Mouse (Mus musculus): ENCODE measurements around the gene Tdrkh. TPM values are rescaled to one million over a fixed set of nuclear protein-coding genes. Genes with fewer than 3 reads are reported as not detected.

The Tdrkh gene
- 10 to 100 TPM in 3 of 26 experiments, 1 to 10 TPM in 21, under 1 TPM in 2; 0.33 to 13.2 (median 3.7) TPM for total RNA-seq (2018; cell fraction: chromatin; rRNA removed)
- total RNA-seq (2018; cell fraction: cytosol; rRNA removed) = 10 to 100 TPM in 1 of 26 experiments, 1 to 10 TPM in 25; 4.4 to 10.3 (median 7.1) TPM
- total RNA-seq (2018; cell fraction: nucleus; rRNA removed) = 1 to 10 TPM in 25 of 26 experiments, under 1 TPM in 1; 0.92 to 10.0 (median 3.3) TPM
- 4.4 to 16.0 TPM (median 13.0 TPM) in 3 replicates for polyA plus RNA-seq (2018)

GRCm38 (mm10) chr3:94413031-94413679 lies at the start of gene Tdrkh:
Tdrkh (plus strand) TSS chr3:94413273.
- 7% methylated on average over 52 of the region's 52 CpGs for WGBS (ENCODE audit: missing documents)
- Histone ChIP-seq H3K27ac (no peak within 1 kb of the TSS), H3K79me2 (ENCODE audit: inconsistent target) (no peaks in the 10 kb centered on the region), H3K36me3 (ENCODE audit: inconsistent target) (no peaks in the 10 kb centered on the region), H3K4me3 (ENCODE audit: inconsistent target) (peak within 1 kb of the TSS; percentile 50)

GRCm38 (mm10) chr3:94363291-94364153 lies 49.6 kb upstream of the Tdrkh start:
- Histone ChIP-seq H3K79me2 (ENCODE audit: inconsistent target) (no peaks in the 10 kb centered on the region), H3K36me3 (ENCODE audit: inconsistent target) (no peaks in the 10 kb centered on the region), H3K4me3 (ENCODE audit: inconsistent target) (no peak overlapping the region), H3K27ac (no peak overlapping the region)
- WGBS (ENCODE audit: missing documents) = 10% methylated on average over 94 of the region's 97 CpGs

- WGBS (ENCODE audit: missing documents) = 12% methylated on average over 19 of the region's 23 CpGs
- H3K4me3 ChIP-seq (ENCODE audit: inconsistent target) = no peak overlapping the region
- H3K27ac ChIP-seq = no peak overlapping the region
- no peaks in the 10 kb centered on the region for H3K36me3 ChIP-seq (ENCODE audit: inconsistent target)
- H3K79me2 ChIP-seq (ENCODE audit: inconsistent target) = no peaks in the 10 kb centered on the region
These were observed 48.9 kb upstream of the Tdrkh start for GRCm38 (mm10) chr3:94364154-94364526.

GRCm38 (mm10) chr3:94366761-94367160 lies 46.3 kb upstream of the Tdrkh start:
- no peak overlapping the region for H3K4me3 ChIP-seq (ENCODE audit: inconsistent target)
- WGBS (ENCODE audit: missing documents) = 29% methylated on average over 3 of the region's 3 CpGs

GRCm38 (mm10) chr3:94367511-94367910 lies 45.6 kb upstream of the Tdrkh start:
- H3K4me3 ChIP-seq (ENCODE audit: inconsistent target) = no peak overlapping the region
- WGBS (ENCODE audit: missing documents) = 94% methylated on average over 6 of the region's 6 CpGs
- no peaks in the 10 kb centered on the region for H3K79me2 ChIP-seq (ENCODE audit: inconsistent target)
- H3K36me3 ChIP-seq (ENCODE audit: inconsistent target) = no peaks in the 10 kb centered on the region
- no peak overlapping the region for H3K27ac ChIP-seq

More at GRCm38 (mm10) chr3:94366761-94367160, 46.3 kb upstream of the Tdrkh start:
- no peaks in the 10 kb centered on the region for H3K36me3 ChIP-seq (ENCODE audit: inconsistent target)
- H3K27ac ChIP-seq = no peak overlapping the region
- no peaks in the 10 kb centered on the region for H3K79me2 ChIP-seq (ENCODE audit: inconsistent target)

- H3K79me2 ChIP-seq (ENCODE audit: inconsistent target) = no peaks in the 10 kb centered on the region
- 52% methylated on average over 6 of the region's 6 CpGs for WGBS (ENCODE audit: missing documents)
- H3K4me3 ChIP-seq (ENCODE audit: inconsistent target) = no peak overlapping the region
- H3K36me3 ChIP-seq (ENCODE audit: inconsistent target) = no peaks in the 10 kb centered on the region
- H3K27ac ChIP-seq = no peak overlapping the region
These were observed 44.4 kb upstream of the Tdrkh start for GRCm38 (mm10) chr3:94368631-94369030.

- Histone ChIP-seq H3K4me3 (ENCODE audit: inconsistent target) (no peak overlapping the region), H3K36me3 (ENCODE audit: inconsistent target) (no peaks in the 10 kb centered on the region), H3K27ac (no peak overlapping the region), H3K79me2 (ENCODE audit: inconsistent target) (no peaks in the 10 kb centered on the region)
- WGBS (ENCODE audit: missing documents) = 94% methylated on average over 2 of the region's 2 CpGs
These were observed 43.4 kb upstream of the Tdrkh start for GRCm38 (mm10) chr3:94369709-94370108.

GRCm38 (mm10) chr3:94371637-94372036 lies 41.4 kb upstream of the Tdrkh start:
- Histone ChIP-seq H3K27ac (no peak overlapping the region), H3K36me3 (ENCODE audit: inconsistent target) (no peaks in the 10 kb centered on the region), H3K4me3 (ENCODE audit: inconsistent target) (no peak overlapping the region), H3K79me2 (ENCODE audit: inconsistent target) (no peaks in the 10 kb centered on the region)
- WGBS (ENCODE audit: missing documents) = 80% methylated on average over 11 of the region's 11 CpGs

- no peaks in the 10 kb centered on the region for H3K79me2 ChIP-seq (ENCODE audit: inconsistent target)
- WGBS (ENCODE audit: missing documents) = 29% methylated on average over 3 of the region's 3 CpGs
- H3K27ac ChIP-seq = no peak overlapping the region
These were observed 41.0 kb upstream of the Tdrkh start for GRCm38 (mm10) chr3:94372038-94372437.

GRCm38 (mm10) chr3:94372641-94373040 lies 40.4 kb upstream of the Tdrkh start, which contains the start of gene Rorc:
Rorc (plus strand) TSS chr3:94372794.
- WGBS (ENCODE audit: missing documents) = 45% methylated on average over 4 of the region's 5 CpGs
- Histone ChIP-seq H3K4me3 (ENCODE audit: inconsistent target) (no peak within 1 kb of the TSS), H3K27ac (no peak within 1 kb of the TSS)

More at GRCm38 (mm10) chr3:94372038-94372437, 41.0 kb upstream of the Tdrkh start:
- Histone ChIP-seq H3K36me3 (ENCODE audit: inconsistent target) (no peaks in the 10 kb centered on the region), H3K4me3 (ENCODE audit: inconsistent target) (no peak overlapping the region)

GRCm38 (mm10) chr3:94373090-94373489 lies 40.0 kb upstream of the Tdrkh start:
- Histone ChIP-seq H3K27ac (no peak overlapping the region), H3K4me3 (ENCODE audit: inconsistent target) (no peak overlapping the region), H3K36me3 (ENCODE audit: inconsistent target) (no peaks in the 10 kb centered on the region), H3K79me2 (ENCODE audit: inconsistent target) (no peaks in the 10 kb centered on the region)
- WGBS (ENCODE audit: missing documents) = 19% methylated on average over 10 of the region's 10 CpGs

More at GRCm38 (mm10) chr3:94372641-94373040, 40.4 kb upstream of the Tdrkh start, which contains the start of gene Rorc:
- Histone ChIP-seq H3K36me3 (ENCODE audit: inconsistent target) (no peaks in the 10 kb centered on the region), H3K79me2 (ENCODE audit: inconsistent target) (no peaks in the 10 kb centered on the region)

GRCm38 (mm10) chr3:94373597-94374011 lies 39.5 kb upstream of the Tdrkh start:
- H3K4me3 ChIP-seq (ENCODE audit: inconsistent target) = no peak overlapping the region
- H3K27ac ChIP-seq = no peak overlapping the region
- 3% methylated on average over 3 of the region's 5 CpGs for WGBS (ENCODE audit: missing documents)
- H3K79me2 ChIP-seq (ENCODE audit: inconsistent target) = no peaks in the 10 kb centered on the region
- no peaks in the 10 kb centered on the region for H3K36me3 ChIP-seq (ENCODE audit: inconsistent target)

- Histone ChIP-seq H3K79me2 (ENCODE audit: inconsistent target) (no peaks in the 10 kb centered on the region), H3K27ac (no peak overlapping the region)
These were observed 38.4 kb upstream of the Tdrkh start for GRCm38 (mm10) chr3:94374636-94375035.

GRCm38 (mm10) chr3:94375146-94375545 lies 37.9 kb upstream of the Tdrkh start:
- H3K79me2 ChIP-seq (ENCODE audit: inconsistent target) = no peaks in the 10 kb centered on the region
- 35% methylated on average over 2 of the region's 2 CpGs for WGBS (ENCODE audit: missing documents)
- H3K27ac ChIP-seq = no peak overlapping the region
- H3K4me3 ChIP-seq (ENCODE audit: inconsistent target) = no peak overlapping the region
- H3K36me3 ChIP-seq (ENCODE audit: inconsistent target) = no peaks in the 10 kb centered on the region

More at GRCm38 (mm10) chr3:94374636-94375035, 38.4 kb upstream of the Tdrkh start:
- no peak overlapping the region for H3K4me3 ChIP-seq (ENCODE audit: inconsistent target)
- H3K36me3 ChIP-seq (ENCODE audit: inconsistent target) = no peaks in the 10 kb centered on the region

- Histone ChIP-seq H3K4me3 (ENCODE audit: inconsistent target) (no peak overlapping the region), H3K79me2 (ENCODE audit: inconsistent target) (no peaks in the 10 kb centered on the region), H3K36me3 (ENCODE audit: inconsistent target) (no peaks in the 10 kb centered on the region), H3K27ac (no peak overlapping the region)
- 81% methylated on average over 5 of the region's 5 CpGs for WGBS (ENCODE audit: missing documents)
These were observed 37.2 kb upstream of the Tdrkh start for GRCm38 (mm10) chr3:94375861-94376260.

All from macrophage (primary cell).